Mouse (Mus musculus) right cerebral cortex, postnatal 10 days (tissue): Measurements from ENCODE around the gene Gng3.
A peak's percentile ranks its signal among the peaks of the same experiment; 100 is the strongest.
"Not testable (repeated sequence)": the region's sequence is repeated elsewhere in the genome, so short reads cannot be mapped to it uniquely, and the experiment has no call there.

Experiments used
- DNase-seq, 2 experiments: peaks; one replicate each; pipeline ENCODE4 v3.0.0; 2021; ENCODE audit warnings: low spot score in 2 of 2

Gng3 gene

DNA sequence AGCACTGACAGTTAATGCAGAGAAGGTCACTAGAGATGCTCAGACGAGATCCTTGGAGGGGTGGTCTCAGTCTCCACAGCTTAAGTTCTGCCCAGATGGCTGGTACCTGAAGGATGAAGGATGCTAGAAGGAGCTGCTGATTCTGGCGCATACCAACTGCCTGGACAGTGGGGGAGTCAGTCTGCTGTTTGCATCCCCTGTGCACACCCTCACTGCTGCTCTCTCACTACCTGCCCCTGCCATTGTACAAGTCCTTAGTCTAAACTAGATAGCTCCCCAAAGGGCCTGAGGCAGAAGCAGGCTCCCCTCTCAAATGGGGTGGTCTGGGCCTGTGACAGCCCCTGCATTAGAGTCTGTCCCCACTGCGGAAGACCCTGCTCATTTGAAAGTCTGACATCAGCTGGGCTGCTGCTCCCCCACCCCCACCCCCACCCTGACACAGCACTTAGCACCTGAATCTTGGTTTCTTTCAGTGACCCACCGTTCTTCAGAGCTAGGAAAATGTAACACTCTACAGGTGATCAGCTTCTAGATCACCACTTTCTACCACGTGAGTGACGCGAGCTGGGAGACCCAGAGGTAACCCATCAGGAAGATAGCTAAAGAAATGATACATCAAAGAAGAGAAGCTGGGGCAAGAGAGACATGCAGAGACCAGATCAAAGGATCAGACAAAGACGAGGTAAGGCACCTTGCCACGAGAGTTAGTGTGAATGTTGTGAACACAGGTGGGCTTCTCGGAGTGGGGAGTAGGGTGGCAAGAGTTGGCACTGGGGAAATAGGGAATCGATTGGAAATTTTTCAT is at the start of gene Gng3:
TSS of gene Gng3 (minus strand) at position 92 of the 805 bp plus-strand sequence.
- DNase-seq = peak; percentile 90 to 93

- peak in 1 of 2 experiments; percentile 13 for DNase-seq
Observed at GRCm38 (mm10) chr19:8887585-8888463, 48.8 kb upstream of the Gng3 start.

DNA sequence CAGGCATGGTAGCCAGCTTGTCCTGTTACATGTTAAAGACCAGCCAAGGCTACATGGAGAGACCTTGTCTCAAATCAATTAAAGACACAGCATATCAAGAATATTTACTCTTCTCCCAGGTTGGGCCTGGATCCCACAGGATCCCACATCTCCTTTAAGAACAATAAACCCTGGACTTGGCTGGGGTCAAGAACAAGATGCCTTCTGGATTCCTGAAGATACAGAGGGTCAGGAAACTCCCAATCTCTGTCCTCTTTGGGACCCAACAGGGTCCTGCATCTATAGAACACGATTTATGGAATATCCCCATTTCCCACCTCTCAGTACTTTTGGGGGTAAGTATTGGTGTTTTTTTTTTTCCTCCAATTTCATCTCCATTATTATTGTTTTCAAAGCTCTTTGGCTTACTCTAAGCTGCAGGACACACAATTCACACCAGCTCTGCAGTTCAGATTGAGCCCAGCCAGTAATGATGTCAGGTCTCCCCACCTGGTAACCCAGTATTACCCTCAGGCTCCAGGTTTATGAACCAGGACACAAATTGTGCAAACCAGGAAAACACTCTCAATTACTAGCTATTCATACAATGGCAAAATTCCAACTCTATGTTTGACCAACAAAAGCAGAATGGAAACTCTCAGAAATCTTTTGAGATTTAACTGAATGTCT is 48.1 kb upstream of the Gng3 start:
- no peak for DNase-seq

DNA sequence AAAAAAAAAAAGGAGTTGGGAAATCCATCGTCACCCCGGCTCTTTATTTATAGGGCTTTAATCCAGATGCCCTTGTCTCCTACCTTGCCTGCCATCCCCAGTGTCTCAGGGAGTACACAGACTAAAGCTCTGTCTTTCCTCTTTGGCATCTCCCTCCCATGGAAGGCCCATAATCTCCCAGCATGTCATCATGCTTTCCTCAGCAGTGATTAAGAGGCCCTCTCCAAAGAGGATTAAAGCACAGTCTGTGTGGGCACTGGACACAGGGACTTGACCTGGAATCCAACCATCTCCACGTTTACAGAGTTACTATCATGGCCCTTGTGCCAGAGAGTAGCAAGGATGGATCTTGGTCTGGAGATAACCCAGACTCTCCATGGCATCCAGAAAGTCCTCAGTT is 44.6 kb upstream of the Gng3 start, which contains the start of the genes Lbhd1 and Gm49403:
TSS of gene Lbhd1 (plus strand) at position 117 of the 400 bp plus-strand sequence.
TSS of gene Gm49403 (plus strand) at position 315 of the 400 bp plus-strand sequence.
- DNase-seq = no peak

DNA sequence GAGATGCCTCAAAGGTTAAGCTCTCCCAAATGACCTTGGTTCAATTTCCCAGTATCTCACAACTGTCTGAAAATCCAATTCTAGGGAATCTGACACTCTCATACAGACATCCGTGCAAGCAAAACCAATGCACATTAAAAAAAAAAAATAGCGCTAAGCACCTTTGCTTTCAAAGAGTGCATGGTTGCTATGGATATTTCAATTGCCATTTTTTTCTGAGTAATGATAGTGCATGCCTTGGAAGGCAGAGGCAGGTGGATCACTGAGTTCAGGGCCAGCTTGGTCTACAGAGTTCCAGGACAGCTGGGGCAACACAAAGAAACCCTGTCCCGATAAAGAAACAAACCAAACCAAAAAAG is 42.0 kb upstream of the Gng3 start:
- DNase-seq = no peak

DNA sequence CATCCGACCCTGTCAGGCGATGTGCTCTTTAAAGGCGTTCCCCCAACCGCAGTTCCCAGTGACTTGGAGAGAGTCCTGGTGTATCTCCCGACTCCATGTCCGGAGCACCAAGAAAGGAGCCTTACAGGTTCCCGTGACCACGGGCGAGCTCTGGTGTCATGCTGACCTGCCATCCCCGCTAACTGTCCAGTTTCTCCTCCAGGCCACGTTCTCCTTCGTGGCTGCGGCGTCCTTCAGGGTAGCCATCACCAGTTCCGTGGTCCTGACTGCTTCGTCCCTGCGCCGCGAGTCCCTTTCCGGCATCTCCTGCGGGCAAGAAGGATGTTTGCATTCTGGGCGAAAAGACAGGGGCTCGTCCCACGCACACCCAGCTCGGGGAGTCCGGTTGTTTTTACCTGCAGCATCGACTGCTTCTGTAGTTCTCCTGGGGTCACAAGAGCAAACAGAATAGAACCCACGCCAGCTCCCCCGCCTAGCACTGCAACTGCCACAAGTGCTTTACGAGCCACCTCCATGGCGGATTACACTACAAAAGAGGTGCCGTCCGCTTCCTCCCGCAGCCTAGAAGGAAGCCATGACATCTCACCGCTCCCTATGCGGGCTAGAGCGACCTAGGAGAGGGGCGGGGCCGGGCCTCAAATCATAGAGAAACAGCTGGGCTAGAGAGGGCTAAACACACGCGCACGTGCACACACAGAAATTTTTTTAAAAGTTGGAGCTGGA is 41.5 kb upstream of the Gng3 start, which contains the start of gene Uqcc3:
TSS of gene Uqcc3 (minus strand) at position 613 of the 723 bp plus-strand sequence.
- peak; percentile 92 to 94 for DNase-seq

- DNase-seq = no peak
Observed at GRCm38 (mm10) chr19:8875031-8875430, 36.0 kb upstream of the Gng3 start.

DNA sequence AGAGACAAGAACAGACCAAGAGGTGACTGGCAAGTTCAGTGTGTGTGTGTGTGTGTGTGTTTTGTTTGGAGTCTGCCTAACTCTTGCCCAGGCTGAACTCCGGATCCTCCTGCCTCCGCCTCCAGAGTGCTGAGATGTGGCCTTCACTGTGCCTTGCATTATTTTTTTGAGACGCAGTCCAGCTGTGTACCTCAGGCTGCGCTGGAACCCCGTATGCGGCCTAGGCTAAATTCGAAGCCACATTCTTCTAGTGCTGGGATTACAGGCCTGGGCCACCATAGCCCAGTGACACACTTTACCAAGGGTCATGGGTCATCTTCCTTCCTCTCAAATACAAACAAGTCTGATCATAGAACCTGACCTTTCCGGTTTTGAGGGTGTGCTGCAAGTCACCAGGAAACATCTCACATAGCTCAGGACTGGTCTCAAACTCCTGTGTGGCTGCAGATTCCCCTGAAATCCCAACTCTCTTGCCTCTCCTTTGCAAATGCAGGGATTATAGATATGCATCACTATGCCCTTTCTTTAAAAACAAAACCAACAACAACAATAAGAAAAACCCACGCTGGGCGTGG is 33.4 kb upstream of the Gng3 start:
- DNase-seq = no peak

DNA sequence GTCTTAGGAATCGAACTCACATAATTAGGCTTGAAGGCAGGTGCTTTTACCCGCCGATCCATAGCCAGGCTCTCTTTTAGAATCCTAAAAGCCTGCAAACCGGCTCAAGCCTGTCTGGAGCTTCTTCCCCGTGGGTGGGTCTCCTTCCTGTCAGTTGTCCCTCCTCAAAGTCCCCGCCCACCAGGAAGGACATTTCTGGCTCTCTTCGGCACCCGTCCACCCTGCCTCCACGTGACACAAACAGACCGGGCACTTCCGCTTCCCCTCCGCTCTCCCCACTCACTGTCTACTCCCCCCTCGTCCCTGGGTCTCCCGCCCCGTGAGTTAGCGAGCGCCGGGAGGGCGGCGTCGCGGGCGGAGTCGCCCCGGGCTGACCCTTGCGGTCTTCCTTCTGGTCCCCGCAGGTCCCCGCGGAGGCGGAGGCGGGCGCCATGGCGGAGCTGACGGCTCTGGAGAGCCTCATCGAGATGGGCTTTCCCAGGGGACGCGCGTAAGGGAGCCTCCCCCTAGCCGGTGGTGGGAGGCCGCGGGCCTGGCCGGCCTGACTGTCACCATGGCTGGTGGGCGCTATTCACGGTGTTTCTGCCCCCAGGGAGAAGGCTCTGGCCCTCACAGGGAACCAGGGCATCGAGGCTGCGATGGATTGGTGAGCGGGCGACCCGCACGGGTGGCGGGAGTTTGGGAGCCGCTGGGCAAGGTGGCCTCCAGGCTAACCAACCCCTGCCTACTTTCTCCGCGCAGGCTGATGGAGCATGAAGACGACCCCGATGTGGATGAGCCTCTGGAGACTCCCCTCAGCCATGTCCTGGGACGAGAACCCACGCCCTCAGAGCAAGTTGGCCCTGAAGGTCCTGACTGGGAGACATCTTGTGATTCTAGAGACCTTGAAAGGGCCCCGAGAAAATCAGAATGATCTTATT is 32.5 kb upstream of the Gng3 start, which contains the start of gene Ubxn1:
TSS of gene Ubxn1 (plus strand) at position 230 of the 920 bp plus-strand sequence.
- peak; percentile 99 for DNase-seq

- no peak for DNase-seq
Observed at GRCm38 (mm10) chr19:8870838-8871237, 31.8 kb upstream of the Gng3 start.

GRCm38 (mm10) chr19:8870381-8870780 is 31.4 kb upstream of the Gng3 start:
- DNase-seq = not testable (repeated sequence)

DNA sequence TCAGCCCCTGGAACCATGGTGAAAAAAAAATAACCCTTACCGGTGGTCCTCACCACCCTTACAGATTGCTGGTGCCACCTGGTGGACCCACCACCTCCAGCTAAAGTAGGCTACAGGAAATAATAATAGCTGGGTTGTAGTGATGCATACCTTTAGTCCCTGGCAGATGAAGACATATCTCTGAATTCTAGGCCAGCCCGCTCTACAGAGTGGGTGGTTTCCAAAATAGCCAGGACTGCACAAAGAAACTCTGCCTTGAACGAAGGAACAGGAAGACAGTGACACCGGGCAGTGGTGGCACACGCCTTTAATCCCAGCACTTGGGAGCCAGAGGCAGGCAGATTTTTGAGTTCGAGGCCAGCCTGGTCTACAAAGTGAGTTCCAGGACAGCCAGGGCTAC is 25.3 kb upstream of the Gng3 start:
- DNase-seq = no peak

- no peak for DNase-seq
Observed at GRCm38 (mm10) chr19:8859018-8859417, 20.0 kb upstream of the Gng3 start.

DNA sequence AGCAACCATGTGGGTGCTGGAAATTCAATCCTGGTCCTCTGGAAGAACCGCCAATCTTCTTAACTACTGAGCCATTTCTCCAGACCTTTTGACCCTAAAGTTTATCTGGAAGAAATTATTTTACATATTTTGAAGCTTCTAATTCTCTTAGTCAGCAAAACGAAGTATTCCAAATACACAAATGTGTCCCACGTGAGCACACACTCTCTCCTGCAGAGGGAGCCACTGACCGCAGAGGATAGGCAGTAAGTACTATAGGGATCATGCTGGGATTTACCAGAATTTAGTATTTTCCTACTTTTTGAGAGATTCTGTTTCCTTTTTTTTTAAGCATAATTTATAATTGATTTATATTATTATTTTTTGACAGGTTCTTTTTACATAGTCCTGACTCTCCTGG is 18.7 kb upstream of the Gng3 start:
- DNase-seq = peak in 1 of 2 experiments; percentile 56

DNA sequence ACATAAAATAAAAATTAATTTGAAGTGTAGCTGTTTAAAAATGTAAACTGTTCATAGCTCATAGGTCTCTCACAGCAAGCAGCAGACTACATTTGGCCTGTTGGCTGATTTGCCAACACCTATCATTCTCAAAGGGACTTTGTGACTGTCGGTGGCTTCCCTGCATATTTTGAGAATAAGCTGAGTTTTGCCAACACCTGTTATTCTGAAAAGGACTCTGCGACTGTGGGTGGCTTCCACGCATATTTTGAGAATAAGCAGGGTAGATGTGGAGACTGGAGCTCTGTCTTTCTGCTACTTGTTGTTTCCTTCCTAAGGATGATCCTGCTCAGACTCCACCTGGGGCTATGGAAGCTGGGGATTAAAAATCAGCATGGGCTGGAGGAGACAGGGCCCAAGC is 14.1 kb upstream of the Gng3 start:
- peak in 1 of 2 experiments; percentile 36 for DNase-seq

DNA sequence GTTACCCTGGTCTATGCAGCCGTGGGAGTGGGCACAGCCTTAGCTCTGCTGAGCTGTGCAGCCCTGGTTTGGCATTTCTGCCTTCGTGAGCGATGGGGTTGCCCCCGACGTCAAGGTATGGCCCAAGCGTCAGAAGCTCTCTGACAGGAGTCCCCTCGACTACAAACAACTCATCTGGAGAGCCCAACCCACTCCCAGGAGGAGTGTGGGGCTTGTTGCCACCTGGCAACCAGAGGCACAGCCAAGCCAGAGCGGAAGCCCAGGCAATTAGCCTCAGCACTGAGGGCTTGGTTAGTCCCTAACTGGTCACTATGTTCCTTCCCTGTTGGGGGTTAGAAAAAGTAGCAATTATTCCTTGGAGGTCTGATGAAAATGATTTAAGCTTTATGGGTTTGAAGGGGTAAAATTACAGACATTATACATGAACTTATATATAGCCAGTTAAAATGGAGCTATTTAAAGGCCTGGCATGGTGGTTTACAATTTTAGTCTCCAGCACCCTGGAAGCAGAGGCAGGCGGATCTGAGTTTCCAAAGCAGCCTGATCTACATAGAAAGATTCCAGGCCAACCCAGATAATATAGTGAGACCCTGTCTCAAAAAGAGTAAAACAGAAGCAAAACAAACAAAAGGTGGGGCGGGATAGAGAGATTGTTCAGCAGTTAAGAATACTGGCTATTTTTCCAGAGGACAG is 13.4 kb upstream of the Gng3 start:
- peak in 1 of 2 experiments; percentile 33 for DNase-seq

- no peak for DNase-seq
Observed at GRCm38 (mm10) chr19:8851639-8852038, 12.6 kb upstream of the Gng3 start.

GRCm38 (mm10) chr19:8850402-8850901 is 11.5 kb upstream of the Gng3 start, which contains the start of gene Lrrn4cl:
Lrrn4cl (plus strand) TSS chr19:8850768.
- DNase-seq = peak in 1 of 2 experiments; percentile 47

GRCm38 (mm10) chr19:8848356-8848755 is 9.4 kb upstream of the Gng3 start:
- DNase-seq = no peak
